ENCODE assay signal across 14 mouse cellular contexts in the genomic region with DNA sequence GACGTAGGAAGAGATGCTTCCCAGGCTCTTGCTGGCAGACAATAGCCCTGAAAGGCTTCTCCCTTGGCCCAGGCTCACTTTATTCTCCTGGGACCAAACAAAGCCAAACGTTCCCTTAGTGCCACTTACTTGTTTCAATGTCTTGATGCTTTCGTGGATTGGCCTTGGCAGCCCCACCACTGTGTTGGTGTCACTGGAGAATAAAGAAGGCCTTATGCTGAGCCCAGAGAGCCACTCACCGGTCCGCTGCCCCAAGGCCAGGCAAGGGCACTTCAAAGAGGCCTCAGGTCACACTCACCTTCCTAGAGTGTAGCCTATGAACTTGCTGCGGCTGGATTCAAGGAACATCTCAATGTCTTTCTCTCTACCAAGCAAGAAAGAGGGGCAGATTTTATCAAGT. TPM values are rescaled to one million over a fixed set of nuclear protein-coding genes. Genes with fewer than 3 reads are reported as not detected.
"Had no signal": no experiment of that assay in that cellular context is flagged by ENCODE, and none has a peak within 500 bp of the region (broad histone marks: within the 10 kb centered on the region; RNA-seq: fewer than 3 reads in every experiment).

No protein-coding gene starts in this region.

- DNase-seq: kidney, adult 11 months; kidney, postnatal 14 days; left cerebral cortex, postnatal 4 days; midbrain, embryonic 14.5 days; right cerebral cortex, adult 18-20 months; right cerebral cortex, postnatal 4 days; spleen, adult 18-20 months; thymus, postnatal 36 days had no signal

RNA-seq across cellular contexts. Expression of gene Gm10961, which starts 11.2 kb away (rescaled TPM):
- total RNA-seq: layer of hippocampus, adult 8-10 months; layer of hippocampus, postnatal 14 days; left cerebral cortex, adult 18-20 months; left cerebral cortex, postnatal 10 days; left cerebral cortex, postnatal 4 days; liver, adult 2 months; megakaryocyte-erythroid progenitor cell, adult 5-6 weeks had no signal

RNA-seq across cellular contexts. Expression of gene Alx3, which starts 25.1 kb away (rescaled TPM):
- total RNA-seq: liver, adult 2 months; megakaryocyte-erythroid progenitor cell, adult 5-6 weeks had no signal
